Mouse (Mus musculus) midbrain, embryonic 15.5 days (tissue): ENCODE measurements around the gene Dkk3. TPM values are rescaled to one million over a fixed set of nuclear protein-coding genes. Genes with fewer than 3 reads are reported as not detected.
A peak's percentile ranks its signal among the peaks of the same experiment; 100 is the strongest.

Experiments
- ATAC-seq: fragments of 200-750 bp; cut with Nextera tagmentation; replicated peaks from 2 replicates; pipeline ENCODE4 v1.8.0; 2017; ENCODE audit warnings: moderate TSS enrichment
- H3K27ac ChIP-seq: fragments of 300-500 bp; sonication (generic); 2 replicates; pipeline ENCODE4 v1.5.1; 2015; ENCODE audit warnings: mild to moderate bottlenecking, inconsistent platforms
- H3K27me3 ChIP-seq: fragments of 300-500 bp; sonication (generic); replicated peaks from 2 replicates; pipeline ENCODE4 v1.6.1; 2015; ENCODE audit warnings: inconsistent platforms
- H3K36me3 ChIP-seq: fragments of 300-500 bp; sonication (generic); replicated peaks from 2 replicates; pipeline ENCODE4 v1.6.1; 2015; ENCODE audit warnings: inconsistent platforms
- H3K4me1 ChIP-seq: fragments of 300-500 bp; sonication (generic); 2 replicates; pipeline ENCODE4 v1.6.1; 2015; ENCODE audit warnings: inconsistent platforms
- H3K4me2 ChIP-seq: fragments of 300-500 bp; sonication (generic); 2 replicates; pipeline ENCODE4 v1.6.1; 2015; ENCODE audit warnings: inconsistent platforms, mild to moderate bottlenecking, moderate library complexity
- H3K4me3 ChIP-seq: fragments of 300-500 bp; sonication (generic); 2 replicates; pipeline ENCODE4 v1.5.1; 2015; ENCODE audit warnings: mild to moderate bottlenecking, inconsistent platforms
- H3K9ac ChIP-seq: fragments of 300-500 bp; sonication (generic); 2 replicates; pipeline ENCODE4 v1.6.1; 2015; ENCODE audit warnings: mild to moderate bottlenecking, inconsistent platforms
- H3K9me3 ChIP-seq: fragments of 300-500 bp; sonication (generic); 2 replicates; pipeline ENCODE4 v1.6.1; 2016; ENCODE audit warnings: inconsistent platforms
- WGBS: fragments of 180-500 bp; shearing (Covaris S2); methylation state at CpG from one replicate; pipeline ENCODE4 v1.1.7; 2015; ENCODE audit warnings: mixed read lengths; 5-methylcytosine and 5-hydroxymethylcytosine counted together
- polyA plus RNA-seq: library from polyadenylated mRNA; unstranded; fragments of >200 nt; fragmentation: Nextera tagmentation; extraction: Ambion mirVana; gene quantifications from 2 replicates; pipeline ENCODE4 v1.2.1, GENCODE M21; 2015

The Dkk3 gene
- polyA plus RNA-seq, 1 experiment from 2014 or later, result 25.6 TPM

- Histone ChIP-seq H3K36me3 (no peaks in the 10 kb centered on the region), H3K4me3 (no peak overlapping the region), H3K9me3 (no peaks in the 10 kb centered on the region), H3K9ac (no peak overlapping the region), H3K4me2 (no peak overlapping the region), H3K27ac (no peak overlapping the region), H3K27me3 (peaks cover under 1% of the 10 kb centered on the region; the same call in 1 of the 2 replicates), H3K4me1 (peaks cover 3% of the 10 kb centered on the region; the same call in 1 of the 2 replicates)
- 81% methylated on average over 3 of the region's 3 CpGs for WGBS
- no peak for ATAC-seq
These were observed 5.6 kb upstream of the Dkk3 start for GRCm38 (mm10) chr7:112164430-112164829.

- no peaks in the 10 kb centered on the region for H3K36me3 ChIP-seq
- ATAC-seq, result no peak
These were observed 978 bp upstream of the Dkk3 start for GRCm38 (mm10) chr7:112159835-112160234.

GRCm38 (mm10) chr7:112158316-112158741 is 528 bp downstream of the Dkk3 start:
- Histone ChIP-seq H3K4me1 (peaks cover 13% of the 10 kb centered on the region), H3K27me3 (peaks cover 19% of the 10 kb centered on the region), H3K9me3 (no peaks in the 10 kb centered on the region), H3K4me3 (peak overlapping the region; percentile 41), H3K4me2 (peak overlapping the region; percentile 57), H3K36me3 (no peaks in the 10 kb centered on the region), H3K27ac (no peak overlapping the region), H3K9ac (0 out of 2 replicates have a peak overlapping the region, but pooled peaks have one; percentile 26)
- WGBS, result 1% methylated on average over 23 of the region's 23 CpGs
- ATAC-seq, result peak; percentile 53

More at GRCm38 (mm10) chr7:112159835-112160234, 978 bp upstream of the Dkk3 start:
- WGBS, result 31% methylated on average over 5 of the region's 6 CpGs
- H3K27ac ChIP-seq, result no peak overlapping the region
- H3K27me3 ChIP-seq, result peaks cover 19% of the 10 kb centered on the region
- H3K4me3 ChIP-seq, result no peak overlapping the region
- H3K4me1 ChIP-seq, result peaks cover 13% of the 10 kb centered on the region
- H3K9ac ChIP-seq, result no peak overlapping the region
- no peak overlapping the region for H3K4me2 ChIP-seq
- H3K9me3 ChIP-seq, result no peaks in the 10 kb centered on the region

GRCm38 (mm10) chr7:112157584-112158315 is 1.1 kb downstream of the Dkk3 start:
- H3K4me2 ChIP-seq, result peak overlapping the region; percentile 57
- H3K27me3 ChIP-seq, result peaks cover 19% of the 10 kb centered on the region
- peak overlapping the region; percentile 41 for H3K4me3 ChIP-seq
- H3K9ac ChIP-seq, result 0 out of 2 replicates have a peak overlapping the region, but pooled peaks have one; percentile 26
- WGBS, result 12% methylated on average over 23 of the region's 23 CpGs
- no peaks in the 10 kb centered on the region for H3K36me3 ChIP-seq
- peak; percentile 48 for ATAC-seq
- H3K4me1 ChIP-seq, result peaks cover 13% of the 10 kb centered on the region
- H3K9me3 ChIP-seq, result no peaks in the 10 kb centered on the region
- H3K27ac ChIP-seq, result no peak overlapping the region

- H3K27ac ChIP-seq, result no peak overlapping the region
- no peak for ATAC-seq
- no peak overlapping the region for H3K4me2 ChIP-seq
- no peaks in the 10 kb centered on the region for H3K9me3 ChIP-seq
- H3K36me3 ChIP-seq, result no peaks in the 10 kb centered on the region
- no peak overlapping the region for H3K4me3 ChIP-seq
- 22% methylated on average over 1 of the region's 1 CpGs for WGBS
- no peak overlapping the region for H3K9ac ChIP-seq
- peaks cover 10% of the 10 kb centered on the region for H3K4me1 ChIP-seq
- H3K27me3 ChIP-seq, result peaks cover 19% of the 10 kb centered on the region
These were observed 3.7 kb downstream of the Dkk3 start for GRCm38 (mm10) chr7:112155194-112155593.

- Histone ChIP-seq H3K27me3 (peaks cover 19% of the 10 kb centered on the region), H3K4me3 (no peak overlapping the region), H3K4me1 (peaks cover 10% of the 10 kb centered on the region), H3K27ac (no peak overlapping the region), H3K9me3 (no peaks in the 10 kb centered on the region), H3K36me3 (no peaks in the 10 kb centered on the region), H3K9ac (no peak overlapping the region), H3K4me2 (no peak overlapping the region)
- ATAC-seq, result no peak
- 83% methylated on average over 4 of the region's 4 CpGs for WGBS
These were observed 4.4 kb downstream of the Dkk3 start for GRCm38 (mm10) chr7:112154445-112154844.

GRCm38 (mm10) chr7:112149113-112149512 is 9.7 kb downstream of the Dkk3 start:
- H3K4me1 ChIP-seq, result no peaks in the 10 kb centered on the region; the same call in 1 of the 2 replicates
- H3K4me2 ChIP-seq, result no peak overlapping the region
- H3K9me3 ChIP-seq, result no peaks in the 10 kb centered on the region
- ATAC-seq, result no peak
- no peaks in the 10 kb centered on the region for H3K36me3 ChIP-seq
- H3K9ac ChIP-seq, result no peak overlapping the region
- H3K4me3 ChIP-seq, result no peak overlapping the region
- 91% methylated on average over 10 of the region's 10 CpGs for WGBS
- no peak overlapping the region for H3K27ac ChIP-seq
- no peaks in the 10 kb centered on the region for H3K27me3 ChIP-seq

- Histone ChIP-seq H3K9ac (no peak overlapping the region), H3K4me3 (no peak overlapping the region), H3K27ac (no peak overlapping the region), H3K4me2 (no peak overlapping the region), H3K9me3 (no peaks in the 10 kb centered on the region), H3K4me1 (peaks cover 3% of the 10 kb centered on the region; the same call in 1 of the 2 replicates), H3K36me3 (no peaks in the 10 kb centered on the region), H3K27me3 (no peaks in the 10 kb centered on the region)
- ATAC-seq, result no peak
- 79% methylated on average over 2 of the region's 2 CpGs for WGBS
These were observed 10.9 kb downstream of the Dkk3 start for GRCm38 (mm10) chr7:112147979-112148378.

- H3K4me1 ChIP-seq, result peaks cover 3% of the 10 kb centered on the region; the same call in 1 of the 2 replicates
- no peak overlapping the region for H3K4me3 ChIP-seq
- H3K27ac ChIP-seq, result no peak overlapping the region
- no peak overlapping the region for H3K9ac ChIP-seq
- no peaks in the 10 kb centered on the region for H3K36me3 ChIP-seq
- no peak for ATAC-seq
- no peaks in the 10 kb centered on the region for H3K9me3 ChIP-seq
- 34% methylated on average over 11 of the region's 11 CpGs for WGBS
- no peaks in the 10 kb centered on the region for H3K27me3 ChIP-seq
- H3K4me2 ChIP-seq, result no peak overlapping the region
These were observed 14.1 kb downstream of the Dkk3 start for GRCm38 (mm10) chr7:112144646-112145179.

GRCm38 (mm10) chr7:112143978-112144377 is 14.9 kb downstream of the Dkk3 start:
- H3K4me1 ChIP-seq, result peaks cover 3% of the 10 kb centered on the region; the same call in 1 of the 2 replicates
- H3K4me2 ChIP-seq, result no peak overlapping the region
- H3K9me3 ChIP-seq, result no peaks in the 10 kb centered on the region
- H3K36me3 ChIP-seq, result no peaks in the 10 kb centered on the region
- WGBS, result 54% methylated on average over 4 of the region's 4 CpGs
- ATAC-seq, result no peak
- H3K27me3 ChIP-seq, result no peaks in the 10 kb centered on the region
- H3K4me3 ChIP-seq, result no peak overlapping the region
- H3K9ac ChIP-seq, result no peak overlapping the region
- H3K27ac ChIP-seq, result no peak overlapping the region

GRCm38 (mm10) chr7:112143090-112143500 is 15.8 kb downstream of the Dkk3 start:
- no peaks in the 10 kb centered on the region for H3K27me3 ChIP-seq
- no peak overlapping the region for H3K9ac ChIP-seq
- WGBS, result 50% methylated on average over 7 of the region's 7 CpGs
- no peak overlapping the region for H3K4me2 ChIP-seq
- peaks cover 3% of the 10 kb centered on the region; the same call in 1 of the 2 replicates for H3K4me1 ChIP-seq
- H3K9me3 ChIP-seq, result no peaks in the 10 kb centered on the region
- H3K27ac ChIP-seq, result 0 out of 2 replicates have a peak overlapping the region, but pooled peaks have one; percentile 8
- ATAC-seq, result no peak
- no peaks in the 10 kb centered on the region for H3K36me3 ChIP-seq
- H3K4me3 ChIP-seq, result no peak overlapping the region

- Histone ChIP-seq H3K27ac (no peak overlapping the region), H3K4me1 (peaks cover 3% of the 10 kb centered on the region; the same call in 1 of the 2 replicates), H3K9ac (no peak overlapping the region), H3K4me3 (no peak overlapping the region), H3K4me2 (no peak overlapping the region), H3K9me3 (no peaks in the 10 kb centered on the region), H3K27me3 (no peaks in the 10 kb centered on the region), H3K36me3 (no peaks in the 10 kb centered on the region)
- ATAC-seq, result no peak
- 77% methylated on average over 3 of the region's 3 CpGs for WGBS
These were observed 16.2 kb downstream of the Dkk3 start for GRCm38 (mm10) chr7:112142616-112143015.
